Mouse (Mus musculus): ENCODE results near the gene Olfr632. TPM values are rescaled to one million over a fixed set of nuclear protein-coding genes. Genes with fewer than 3 reads are reported as not detected.

Gene Olfr632
- polyA plus RNA-seq, 2 experiments: 0.52 to 1.9 TPM

- no peak for TF ChIP-seq CTCF (IDR thresholded peaks at IDR 0.05; ENCODE audit: low read depth)
- TF ChIP-seq EP300 (IDR thresholded peaks at IDR 0.05; ENCODE audit: low read depth): no peak
- no peak within 1 kb of the TSS for H3K27ac ChIP-seq
- WGBS (ENCODE audit: insufficient replicate concordance): 58% methylated on average over 1 of the region's 1 CpGs
- no peaks in the 10 kb centered on the region for H3K4me1 ChIP-seq (replicated peaks; ENCODE audit: control insufficient read depth in 2 of 2, insufficient read depth in 2 of 2, low read length in 1 of 2)
- no peaks in the 10 kb centered on the region for H3K27me3 ChIP-seq (ENCODE audit: control insufficient read depth, insufficient read depth, low read length)
- no peaks in the 10 kb centered on the region for H3K9me3 ChIP-seq (ENCODE audit: control insufficient read depth, low read length)
- no peaks in the 10 kb centered on the region for H3K36me3 ChIP-seq (replicated peaks; ENCODE audit: control insufficient read depth, insufficient read depth, low read depth)
- H3K4me2 ChIP-seq (ENCODE audit: low read depth): no peak within 1 kb of the TSS
- ATAC-seq (ENCODE audit: insufficient read depth) (no peak), DNase-seq (ENCODE audit: low read depth in 3 of 3, low spot score in 3 of 3) (no peak)
- H3K9ac ChIP-seq (replicated peaks): no peak within 1 kb of the TSS
- H3K4me3 ChIP-seq (ENCODE audit: insufficient read depth in 1 of 2, low read depth in 2 of 2, low read length in 2 of 2): no peak within 1 kb of the TSS
These were observed 36.7 kb downstream of the Olfr632 start, which contains the start of gene Olfr635 for GRCm38 (mm10) chr7:103970852-103971251. Olfr635 (plus strand) TSS chr7:103971152.

DNA sequence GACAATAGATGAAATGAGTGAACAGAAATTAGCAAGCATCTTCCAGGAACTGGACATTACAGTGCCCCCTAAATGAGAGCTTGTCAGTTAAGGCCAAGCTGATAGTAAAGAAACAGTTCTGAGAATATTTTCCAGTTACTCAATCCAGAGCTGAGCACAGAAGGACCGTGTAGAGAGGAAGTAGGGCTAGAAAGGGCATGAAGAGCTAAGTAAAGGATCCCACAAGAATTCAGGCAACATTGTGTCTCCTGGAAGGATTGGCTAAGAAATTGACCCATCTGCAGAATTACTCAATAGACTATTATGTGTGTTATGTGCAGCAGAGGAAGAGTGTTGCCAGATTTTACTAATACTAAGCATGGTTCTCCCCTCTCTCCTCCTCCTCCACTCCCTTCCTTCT is 37.6 kb downstream of the Olfr632 start:
- Histone ChIP-seq H3K36me3 (replicated peaks; ENCODE audit: control insufficient read depth, insufficient read depth, low read depth) (no peaks in the 10 kb centered on the region), H3K9me3 (ENCODE audit: control insufficient read depth, low read length) (no peaks in the 10 kb centered on the region), H3K27me3 (ENCODE audit: control insufficient read depth, insufficient read depth, low read length) (no peaks in the 10 kb centered on the region), H3K4me1 (replicated peaks; ENCODE audit: control insufficient read depth in 2 of 2, insufficient read depth in 2 of 2, low read length in 1 of 2) (no peaks in the 10 kb centered on the region), H3K4me3 (ENCODE audit: insufficient read depth in 1 of 2, low read depth in 2 of 2, low read length in 2 of 2) (no peak overlapping the region), H3K27ac (no peak overlapping the region), H3K9ac (replicated peaks) (no peak overlapping the region), H3K4me2 (ENCODE audit: low read depth) (no peak overlapping the region)
- no peak for TF ChIP-seq EP300 (IDR thresholded peaks at IDR 0.05; ENCODE audit: low read depth)
- ATAC-seq (ENCODE audit: insufficient read depth): no peak
- DNase-seq (ENCODE audit: low read depth in 3 of 3, low spot score in 3 of 3): no peak
- 24% methylated on average over 1 of the region's 1 CpGs for WGBS (ENCODE audit: insufficient replicate concordance)

Other genes with a start within 250 kb of the Olfr632 start
Only the 30 nearest of the 33 such genes appear.
- gene Olfr628, start 204.0 kb upstream of the Olfr632 start, polyA plus RNA-seq (2012; rRNA removed): not detected in 2 replicates
- not detected in 2 replicates for gene Olfr628, start 204.0 kb upstream of the Olfr632 start, polyA plus RNA-seq (2014; fragmentation: Nextera tagmentation; extraction: Ambion mirVana)
- gene Olfr629, start 189.4 kb upstream of the Olfr632 start, polyA plus RNA-seq (2012; rRNA removed): 0.08 TPM in 1 of 2 replicates, not detected in the other
- 0.18 and 0.22 TPM in 2 replicates for gene Olfr629, start 189.4 kb upstream of the Olfr632 start, polyA plus RNA-seq (2014; fragmentation: Nextera tagmentation; extraction: Ambion mirVana)
- 0.03 TPM in 2 replicates for gene Olfr630, start 177.0 kb upstream of the Olfr632 start, polyA plus RNA-seq (2012; rRNA removed)
- not detected in 2 replicates for gene Olfr630, start 177.0 kb upstream of the Olfr632 start, polyA plus RNA-seq (2014; fragmentation: Nextera tagmentation; extraction: Ambion mirVana)
- gene Olfr69, start 162.8 kb upstream of the Olfr632 start, polyA plus RNA-seq (2012; rRNA removed): 0.01 TPM in 1 of 2 replicates, not detected in the other
- gene Olfr69, start 162.8 kb upstream of the Olfr632 start, polyA plus RNA-seq (2014; fragmentation: Nextera tagmentation; extraction: Ambion mirVana): not detected in 2 replicates
- 0.02 and 0.10 TPM in 2 replicates for gene Olfr68, start 154.6 kb upstream of the Olfr632 start, polyA plus RNA-seq (2012; rRNA removed)
- 0.08 TPM in 1 of 2 replicates, not detected in the other for gene Olfr68, start 154.6 kb upstream of the Olfr632 start, polyA plus RNA-seq (2014; fragmentation: Nextera tagmentation; extraction: Ambion mirVana)
- gene Olfr67, start 142.5 kb upstream of the Olfr632 start, polyA plus RNA-seq (2012; rRNA removed): 0.02 TPM in 1 of 2 replicates, not detected in the other
- gene Olfr67, start 142.5 kb upstream of the Olfr632 start, polyA plus RNA-seq (2014; fragmentation: Nextera tagmentation; extraction: Ambion mirVana): not detected in 2 replicates
- 57,913 and 74,220 TPM in 2 replicates for gene Hbb-bt, start 120.4 kb upstream of the Olfr632 start, polyA plus RNA-seq (2012; rRNA removed)
- 62,702 and 66,320 TPM in 2 replicates for gene Hbb-bt, start 120.4 kb upstream of the Olfr632 start, polyA plus RNA-seq (2014; fragmentation: Nextera tagmentation; extraction: Ambion mirVana)
- 195,474 and 209,901 TPM in 2 replicates for gene Hbb-bs, start 106.3 kb upstream of the Olfr632 start, polyA plus RNA-seq (2012; rRNA removed)
- 126,713 and 131,477 TPM in 2 replicates for gene Hbb-bs, start 106.3 kb upstream of the Olfr632 start, polyA plus RNA-seq (2014; fragmentation: Nextera tagmentation; extraction: Ambion mirVana)
- gene Hbb-bh2, start 93.8 kb upstream of the Olfr632 start, polyA plus RNA-seq (2012; rRNA removed): 0.19 and 0.36 TPM in 2 replicates
- gene Hbb-bh2, start 93.8 kb upstream of the Olfr632 start, polyA plus RNA-seq (2014; fragmentation: Nextera tagmentation; extraction: Ambion mirVana): not detected in 2 replicates
- gene Hbb-bh1, start 91.2 kb upstream of the Olfr632 start, polyA plus RNA-seq (2012; rRNA removed): 94.8 and 146 TPM in 2 replicates
- gene Hbb-bh1, start 91.2 kb upstream of the Olfr632 start, polyA plus RNA-seq (2014; fragmentation: Nextera tagmentation; extraction: Ambion mirVana): 155 and 211 TPM in 2 replicates
- 361 and 394 TPM in 2 replicates for gene Hbb-y, start 81.1 kb upstream of the Olfr632 start, polyA plus RNA-seq (2012; rRNA removed)
- 543 and 665 TPM in 2 replicates for gene Hbb-y, start 81.1 kb upstream of the Olfr632 start, polyA plus RNA-seq (2014; fragmentation: Nextera tagmentation; extraction: Ambion mirVana)
- gene Olfr66, start 48.1 kb upstream of the Olfr632 start, polyA plus RNA-seq (2012; rRNA removed): 0.03 TPM in 1 of 2 replicates, not detected in the other
- gene Olfr66, start 48.1 kb upstream of the Olfr632 start, polyA plus RNA-seq (2014; fragmentation: Nextera tagmentation; extraction: Ambion mirVana): not detected in 2 replicates
- under 0.01 TPM in 1 of 2 replicates, not detected in the other for gene Olfr64, start 39.9 kb upstream of the Olfr632 start, polyA plus RNA-seq (2012; rRNA removed)
- not detected in 2 replicates for gene Olfr64, start 39.9 kb upstream of the Olfr632 start, polyA plus RNA-seq (2014; fragmentation: Nextera tagmentation; extraction: Ambion mirVana)
- not detected in 2 replicates for gene Olfr65, start 30.9 kb upstream of the Olfr632 start, polyA plus RNA-seq (2012; rRNA removed)
- not detected in 2 replicates for gene Olfr65, start 30.9 kb upstream of the Olfr632 start, polyA plus RNA-seq (2014; fragmentation: Nextera tagmentation; extraction: Ambion mirVana)
- gene Olfr631, start 5.5 kb upstream of the Olfr632 start, polyA plus RNA-seq (2012; rRNA removed): 0.84 and 0.95 TPM in 2 replicates
- gene Olfr631, start 5.5 kb upstream of the Olfr632 start, polyA plus RNA-seq (2014; fragmentation: Nextera tagmentation; extraction: Ambion mirVana): 0.19 and 0.24 TPM in 2 replicates
- 0.04 and 0.06 TPM in 2 replicates for gene Olfr633, start 10.1 kb downstream of the Olfr632 start, polyA plus RNA-seq (2012; rRNA removed)
- gene Olfr633, start 10.1 kb downstream of the Olfr632 start, polyA plus RNA-seq (2014; fragmentation: Nextera tagmentation; extraction: Ambion mirVana): not detected in 2 replicates
- 0.02 and 0.03 TPM in 2 replicates for gene Olfr635, start 36.8 kb downstream of the Olfr632 start, polyA plus RNA-seq (2012; rRNA removed)
- gene Olfr635, start 36.8 kb downstream of the Olfr632 start, polyA plus RNA-seq (2014; fragmentation: Nextera tagmentation; extraction: Ambion mirVana): not detected in 2 replicates
- 0.06 and 0.18 TPM in 2 replicates for gene Olfr638, start 64.4 kb downstream of the Olfr632 start, polyA plus RNA-seq (2012; rRNA removed)
- not detected in 2 replicates for gene Olfr638, start 64.4 kb downstream of the Olfr632 start, polyA plus RNA-seq (2014; fragmentation: Nextera tagmentation; extraction: Ambion mirVana)
- not detected in 2 replicates for gene Olfr639, start 83.0 kb downstream of the Olfr632 start, polyA plus RNA-seq (2012; rRNA removed)
- 0.03 TPM in 1 of 2 replicates, not detected in the other for gene Olfr639, start 83.0 kb downstream of the Olfr632 start, polyA plus RNA-seq (2014; fragmentation: Nextera tagmentation; extraction: Ambion mirVana)
- not detected in 2 replicates for gene Olfr640, start 91.2 kb downstream of the Olfr632 start, polyA plus RNA-seq (2012; rRNA removed)
- gene Olfr640, start 91.2 kb downstream of the Olfr632 start, polyA plus RNA-seq (2014; fragmentation: Nextera tagmentation; extraction: Ambion mirVana): not detected in 2 replicates
- not detected in 2 replicates for gene Olfr641, start 101.1 kb downstream of the Olfr632 start, polyA plus RNA-seq (2012; rRNA removed)
- not detected in 2 replicates for gene Olfr641, start 101.1 kb downstream of the Olfr632 start, polyA plus RNA-seq (2014; fragmentation: Nextera tagmentation; extraction: Ambion mirVana)
- not detected in 2 replicates for gene Olfr642, start 118.3 kb downstream of the Olfr632 start, polyA plus RNA-seq (2012; rRNA removed)
- gene Olfr642, start 118.3 kb downstream of the Olfr632 start, polyA plus RNA-seq (2014; fragmentation: Nextera tagmentation; extraction: Ambion mirVana): not detected in 2 replicates
- not detected in 2 replicates for gene 4930516K23Rik, start 127.1 kb downstream of the Olfr632 start, polyA plus RNA-seq (2012; rRNA removed)
- not detected in 2 replicates for gene 4930516K23Rik, start 127.1 kb downstream of the Olfr632 start, polyA plus RNA-seq (2014; fragmentation: Nextera tagmentation; extraction: Ambion mirVana)
- gene Olfr644, start 137.5 kb downstream of the Olfr632 start, polyA plus RNA-seq (2012; rRNA removed): not detected in 2 replicates
- not detected in 2 replicates for gene Olfr644, start 137.5 kb downstream of the Olfr632 start, polyA plus RNA-seq (2014; fragmentation: Nextera tagmentation; extraction: Ambion mirVana)
- not detected in 2 replicates for gene Olfr645, start 151.1 kb downstream of the Olfr632 start, polyA plus RNA-seq (2012; rRNA removed)
- not detected in 2 replicates for gene Olfr645, start 151.1 kb downstream of the Olfr632 start, polyA plus RNA-seq (2014; fragmentation: Nextera tagmentation; extraction: Ambion mirVana)
- gene Olfr646, start 170.5 kb downstream of the Olfr632 start, polyA plus RNA-seq (2012; rRNA removed): not detected in 2 replicates
- gene Olfr646, start 170.5 kb downstream of the Olfr632 start, polyA plus RNA-seq (2014; fragmentation: Nextera tagmentation; extraction: Ambion mirVana): not detected in 2 replicates
- not detected in 2 replicates for gene Ubqln5, start 195.5 kb downstream of the Olfr632 start, polyA plus RNA-seq (2012; rRNA removed)
- not detected in 2 replicates for gene Ubqln5, start 195.5 kb downstream of the Olfr632 start, polyA plus RNA-seq (2014; fragmentation: Nextera tagmentation; extraction: Ambion mirVana)
- not detected in 2 replicates for gene Olfr643, start 203.1 kb downstream of the Olfr632 start, polyA plus RNA-seq (2012; rRNA removed)
- not detected in 2 replicates for gene Olfr643, start 203.1 kb downstream of the Olfr632 start, polyA plus RNA-seq (2014; fragmentation: Nextera tagmentation; extraction: Ambion mirVana)
- not detected in 2 replicates for gene Ubqln3, start 208.9 kb downstream of the Olfr632 start, polyA plus RNA-seq (2012; rRNA removed)
- not detected in 2 replicates for gene Ubqln3, start 208.9 kb downstream of the Olfr632 start, polyA plus RNA-seq (2014; fragmentation: Nextera tagmentation; extraction: Ambion mirVana)
- gene Ubqlnl, start 216.2 kb downstream of the Olfr632 start, polyA plus RNA-seq (2012; rRNA removed): not detected in 2 replicates
- gene Ubqlnl, start 216.2 kb downstream of the Olfr632 start, polyA plus RNA-seq (2014; fragmentation: Nextera tagmentation; extraction: Ambion mirVana): not detected in 2 replicates